Mouse (Mus musculus): ENCODE results near the gene 1700019A02Rik. TPM values are rescaled to one million over a fixed set of nuclear protein-coding genes. Genes with fewer than 3 reads are reported as not detected.

Gene 1700019A02Rik
- polyA plus RNA-seq, 1 experiment = not detected

DNA sequence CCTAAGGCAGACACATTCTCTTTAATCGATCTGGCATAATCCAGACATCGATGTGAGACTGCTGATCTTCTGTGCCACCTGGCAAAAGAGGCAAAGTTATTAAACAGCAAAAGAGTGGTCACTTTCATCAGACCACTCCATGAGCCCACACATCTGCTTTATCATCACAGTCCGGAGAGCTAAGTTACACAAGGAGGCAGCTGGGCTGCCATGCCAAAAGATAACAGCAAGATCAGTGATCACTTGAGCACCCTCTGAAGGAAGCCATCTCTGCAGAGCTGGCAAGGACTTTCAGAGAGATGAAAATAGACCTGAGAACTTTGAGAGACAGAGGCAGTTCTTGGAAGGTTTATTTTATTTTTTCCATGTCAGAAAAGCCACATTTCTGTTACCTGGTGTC, 7.1 kb upstream of the 1700019A02Rik start:
- Histone ChIP-seq H3K4me3 (ENCODE audit: low read depth, low read length) (no peak overlapping the region), H3K4me1 (ENCODE audit: control insufficient read depth, insufficient read depth, insufficient read length, low read length) (no peaks in the 10 kb centered on the region), H3K27me3 (ENCODE audit: control insufficient read depth, insufficient read depth, low read length) (no peaks in the 10 kb centered on the region), H3K27ac (ENCODE audit: insufficient read depth, low read depth, low read length) (no peak overlapping the region), H3K36me3 (ENCODE audit: control insufficient read depth, insufficient read depth, low read length) (peaks cover 7% of the 10 kb centered on the region)
- 84% methylated on average over 3 of the region's 3 CpGs for WGBS
- no peak for TF ChIP-seq POLR2A (IDR thresholded peaks at IDR 0.05; ENCODE audit: low read depth, low read length)
- TF ChIP-seq CTCF (IDR thresholded peaks at IDR 0.05; ENCODE audit: extremely low read depth, insufficient read length, insufficient replicate concordance, low read depth, low read length) = no peak

DNA sequence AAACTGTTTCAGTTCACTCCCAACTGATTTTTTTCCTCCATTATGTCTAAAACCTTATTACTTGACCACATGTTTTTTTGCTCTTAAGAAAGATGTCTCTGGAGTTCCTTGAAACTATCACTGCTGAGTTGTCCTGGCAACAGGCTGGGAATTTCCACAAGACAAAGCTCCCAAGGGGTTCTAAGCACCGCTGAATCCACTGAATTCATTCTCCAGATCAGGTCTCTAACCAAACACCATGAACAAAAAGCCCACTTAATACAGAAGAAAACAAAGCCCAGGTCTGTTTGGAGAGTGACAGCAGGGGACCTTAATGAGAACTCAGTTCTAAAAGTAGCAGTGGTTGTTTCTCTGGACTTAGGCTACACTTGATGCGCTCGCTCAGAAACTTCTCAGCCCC, 3.8 kb upstream of the 1700019A02Rik start:
- 86% methylated on average over 3 of the region's 3 CpGs for WGBS

DNA sequence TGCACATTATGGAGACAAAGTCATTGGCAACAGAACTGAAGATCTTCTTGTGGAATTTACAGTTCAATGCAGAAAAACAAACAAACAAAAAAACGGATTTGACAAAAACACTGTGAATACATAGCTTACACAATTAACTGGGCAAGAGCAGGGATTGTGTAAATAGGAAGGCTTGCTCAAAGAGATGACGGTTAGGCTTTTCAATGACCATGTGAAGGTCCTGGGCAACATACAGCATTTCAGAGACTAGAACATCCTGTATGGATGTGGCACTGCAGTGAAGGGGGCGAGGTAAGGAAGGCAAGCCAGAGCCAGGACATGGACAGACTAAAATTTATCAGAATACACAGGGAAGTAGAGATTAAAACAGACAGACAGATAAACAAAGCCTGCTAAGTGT, 2.2 kb upstream of the 1700019A02Rik start:
- TF ChIP-seq CTCF (IDR thresholded peaks at IDR 0.05; ENCODE audit: extremely low read depth, insufficient read length, insufficient replicate concordance, low read depth, low read length) (no peak), POLR2A (IDR thresholded peaks at IDR 0.05; ENCODE audit: low read depth, low read length) (no peak)
- Histone ChIP-seq H3K4me1 (ENCODE audit: control insufficient read depth, insufficient read depth, insufficient read length, low read length) (no peaks in the 10 kb centered on the region), H3K27me3 (ENCODE audit: control insufficient read depth, insufficient read depth, low read length) (no peaks in the 10 kb centered on the region), H3K36me3 (ENCODE audit: control insufficient read depth, insufficient read depth, low read length) (peaks cover 5% of the 10 kb centered on the region), H3K27ac (ENCODE audit: insufficient read depth, low read depth, low read length) (no peak overlapping the region), H3K4me3 (ENCODE audit: low read depth, low read length) (no peak overlapping the region)
- WGBS = 83% methylated on average over 3 of the region's 3 CpGs

More for the DNA sequence above, 3.8 kb upstream of the 1700019A02Rik start:
- no peak overlapping the region for H3K27ac ChIP-seq (ENCODE audit: insufficient read depth, low read depth, low read length)
- H3K4me1 ChIP-seq (ENCODE audit: control insufficient read depth, insufficient read depth, insufficient read length, low read length) = no peaks in the 10 kb centered on the region
- TF ChIP-seq CTCF (IDR thresholded peaks at IDR 0.05; ENCODE audit: extremely low read depth, insufficient read length, insufficient replicate concordance, low read depth, low read length) (no peak), POLR2A (IDR thresholded peaks at IDR 0.05; ENCODE audit: low read depth, low read length) (no peak)
- peaks cover 7% of the 10 kb centered on the region for H3K36me3 ChIP-seq (ENCODE audit: control insufficient read depth, insufficient read depth, low read length)
- no peaks in the 10 kb centered on the region for H3K27me3 ChIP-seq (ENCODE audit: control insufficient read depth, insufficient read depth, low read length)
- no peak overlapping the region for H3K4me3 ChIP-seq (ENCODE audit: low read depth, low read length)

DNA sequence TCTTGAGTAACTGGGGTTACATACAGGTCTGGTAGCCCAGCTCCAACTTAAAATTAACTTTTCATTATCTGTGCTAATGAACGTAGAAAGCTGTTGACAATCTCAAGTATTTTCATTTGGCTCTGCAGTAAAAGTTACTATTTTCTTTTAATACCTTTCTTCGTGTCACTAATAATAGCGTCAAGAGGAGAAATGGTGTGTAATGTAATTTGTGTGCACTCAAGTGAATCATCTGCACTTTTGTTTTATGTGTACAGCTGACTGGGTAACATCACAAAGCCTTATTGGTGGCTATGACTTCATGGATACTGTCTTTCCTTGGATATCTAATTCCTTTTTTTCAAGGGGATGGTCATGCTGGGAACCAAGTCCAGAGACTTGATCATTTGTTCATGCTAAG, 1.1 kb downstream of the 1700019A02Rik start:
- no peaks in the 10 kb centered on the region for H3K4me1 ChIP-seq (ENCODE audit: control insufficient read depth, insufficient read depth, insufficient read length, low read length)
- TF ChIP-seq POLR2A (IDR thresholded peaks at IDR 0.05; ENCODE audit: low read depth, low read length) (no peak), CTCF (IDR thresholded peaks at IDR 0.05; ENCODE audit: extremely low read depth, insufficient read length, insufficient replicate concordance, low read depth, low read length) (no peak)
- WGBS = 95% methylated on average over 3 of the region's 3 CpGs
- H3K36me3 ChIP-seq (ENCODE audit: control insufficient read depth, insufficient read depth, low read length) = no peaks in the 10 kb centered on the region
- H3K27ac ChIP-seq (ENCODE audit: insufficient read depth, low read depth, low read length) = no peak overlapping the region
- no peaks in the 10 kb centered on the region for H3K27me3 ChIP-seq (ENCODE audit: control insufficient read depth, insufficient read depth, low read length)
- no peak overlapping the region for H3K4me3 ChIP-seq (ENCODE audit: low read depth, low read length)

DNA sequence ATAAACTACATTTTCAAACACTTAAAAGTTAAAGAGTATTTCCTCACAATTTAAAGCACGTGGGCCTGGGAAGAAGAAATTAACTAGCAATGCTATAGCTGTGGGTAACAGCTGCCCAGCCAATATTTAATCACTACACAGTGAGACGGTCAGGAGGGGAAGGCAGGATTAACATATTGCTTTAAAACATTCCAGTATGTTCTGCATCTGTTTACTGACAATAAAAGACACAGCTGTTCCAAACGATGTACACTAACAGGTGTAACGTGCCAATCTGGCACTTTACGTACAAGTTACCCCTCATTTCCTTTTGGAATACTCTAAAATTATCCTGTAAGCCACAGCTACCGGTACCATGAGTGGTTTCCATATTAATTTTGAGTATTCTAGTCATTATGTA, 29.7 kb downstream of the 1700019A02Rik start:
- no peak overlapping the region for H3K27ac ChIP-seq (ENCODE audit: insufficient read depth, low read depth, low read length)
- no peak overlapping the region for H3K4me3 ChIP-seq (ENCODE audit: low read depth, low read length)
- 64% methylated on average over 6 of the region's 6 CpGs for WGBS
- H3K4me1 ChIP-seq (ENCODE audit: control insufficient read depth, insufficient read depth, insufficient read length, low read length) = no peaks in the 10 kb centered on the region
- no peaks in the 10 kb centered on the region for H3K27me3 ChIP-seq (ENCODE audit: control insufficient read depth, insufficient read depth, low read length)
- no peak for TF ChIP-seq CTCF (IDR thresholded peaks at IDR 0.05; ENCODE audit: extremely low read depth, insufficient read length, insufficient replicate concordance, low read depth, low read length)
- TF ChIP-seq POLR2A (IDR thresholded peaks at IDR 0.05; ENCODE audit: low read depth, low read length) = no peak
- H3K36me3 ChIP-seq (ENCODE audit: control insufficient read depth, insufficient read depth, low read length) = no peaks in the 10 kb centered on the region

DNA sequence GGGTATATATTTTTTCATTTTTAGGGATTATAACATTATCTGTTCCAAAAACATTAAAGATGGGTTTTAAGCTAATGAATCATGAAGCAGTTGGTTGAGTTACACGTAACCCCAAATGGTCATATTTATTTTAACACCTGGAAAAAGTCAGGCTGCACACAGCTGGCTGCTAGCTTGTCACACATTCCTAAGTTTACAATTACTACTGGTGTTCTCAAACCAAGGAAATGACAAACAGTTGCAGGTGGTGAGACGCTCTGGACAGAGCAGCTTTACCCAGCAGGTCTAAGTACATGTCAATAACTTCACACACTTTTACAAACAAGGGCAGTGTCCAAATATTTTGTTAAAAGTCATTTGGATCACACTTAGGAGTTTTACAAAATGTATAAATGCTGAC, 64.4 kb downstream of the 1700019A02Rik start:
- TF ChIP-seq POLR2A (IDR thresholded peaks at IDR 0.05; ENCODE audit: low read depth, low read length) = no peak
- H3K36me3 ChIP-seq (ENCODE audit: control insufficient read depth, insufficient read depth, low read length) = no peaks in the 10 kb centered on the region
- H3K27me3 ChIP-seq (ENCODE audit: control insufficient read depth, insufficient read depth, low read length) = no peaks in the 10 kb centered on the region
- 32% methylated on average over 2 of the region's 2 CpGs for WGBS
- no peaks in the 10 kb centered on the region for H3K4me1 ChIP-seq (ENCODE audit: control insufficient read depth, insufficient read depth, insufficient read length, low read length)
- H3K4me3 ChIP-seq (ENCODE audit: low read depth, low read length) = no peak overlapping the region
- H3K27ac ChIP-seq (ENCODE audit: insufficient read depth, low read depth, low read length) = no peak overlapping the region

DNA sequence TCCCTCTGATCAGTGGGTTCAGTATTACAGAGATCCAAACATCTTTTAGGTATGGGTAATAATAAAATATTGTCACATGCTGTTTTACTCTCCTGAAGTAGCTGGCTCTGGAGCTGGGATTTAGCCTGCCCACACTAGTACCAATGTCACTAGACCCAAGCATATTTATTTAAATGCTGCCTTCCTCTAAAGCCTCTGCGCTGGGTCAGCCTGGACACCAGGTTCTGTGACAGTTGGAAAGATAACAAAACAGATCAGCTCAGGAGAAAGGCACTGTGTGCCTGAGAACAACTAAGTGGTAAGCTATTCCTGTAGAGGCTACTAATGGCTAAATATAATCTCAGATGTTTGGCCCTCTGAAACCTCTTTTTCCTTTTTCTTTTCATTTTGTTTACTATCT, 76.9 kb downstream of the 1700019A02Rik start:
- no peaks in the 10 kb centered on the region for H3K36me3 ChIP-seq (ENCODE audit: control insufficient read depth, insufficient read depth, low read length)
- H3K4me1 ChIP-seq (ENCODE audit: control insufficient read depth, insufficient read depth, insufficient read length, low read length) = no peaks in the 10 kb centered on the region
- no peak overlapping the region for H3K27ac ChIP-seq (ENCODE audit: insufficient read depth, low read depth, low read length)
- WGBS = 64% methylated on average over 1 of the region's 1 CpGs
- no peak overlapping the region for H3K4me3 ChIP-seq (ENCODE audit: low read depth, low read length)
- TF ChIP-seq POLR2A (IDR thresholded peaks at IDR 0.05; ENCODE audit: low read depth, low read length) = no peak
- no peak for TF ChIP-seq CTCF (IDR thresholded peaks at IDR 0.05; ENCODE audit: extremely low read depth, insufficient read length, insufficient replicate concordance, low read depth, low read length)
- H3K27me3 ChIP-seq (ENCODE audit: control insufficient read depth, insufficient read depth, low read length) = no peaks in the 10 kb centered on the region; the same call in 1 of the 2 replicates

Other genes with a start within 250 kb of the 1700019A02Rik start
- 1.3 and 2.1 TPM in 2 replicates for gene 1700019D03Rik, start 167.5 kb downstream of the 1700019A02Rik start, polyA plus RNA-seq (2012; rRNA removed)
- gene Mstn, start 126.0 kb downstream of the 1700019A02Rik start, polyA plus RNA-seq (2012; rRNA removed) = not detected in 2 replicates
- 0.19 and 0.42 TPM in 2 replicates for gene Pms1, start 109.4 kb upstream of the 1700019A02Rik start, polyA plus RNA-seq (2012; rRNA removed)
- gene Ormdl1, start 109.5 kb upstream of the 1700019A02Rik start, polyA plus RNA-seq (2012; rRNA removed) = 3.3 and 4.4 TPM in 2 replicates
- 12.2 and 22.5 TPM in 2 replicates for gene Gm28778, start 109.5 kb upstream of the 1700019A02Rik start, polyA plus RNA-seq (2012; rRNA removed)
- gene Osgepl1, start 126.0 kb upstream of the 1700019A02Rik start, polyA plus RNA-seq (2012; rRNA removed) = 0.85 and 1.2 TPM in 2 replicates
- not detected in 2 replicates for gene Asdurf, start 165.0 kb upstream of the 1700019A02Rik start, polyA plus RNA-seq (2012; rRNA removed)
- not detected in 2 replicates for gene Gm28551, start 165.0 kb upstream of the 1700019A02Rik start, polyA plus RNA-seq (2012; rRNA removed)
- 0.96 and 2.2 TPM in 2 replicates for gene Asnsd1, start 165.1 kb upstream of the 1700019A02Rik start, polyA plus RNA-seq (2012; rRNA removed)